Mouse (Mus musculus) heart, adult 2 months (tissue): ENCODE measurements at regions not wholly inside any gene's neighbourhood (a gene's known extent, or its start where the extent isn't known, plus 50 kb on each side); places are given as distances from the start of the nearest gene placed in this dataset.

Source experiments
- CTCF ChIP-seq: fragments of 200-600 bp; IDR thresholded peaks from 2 replicates; pipeline ENCODE4 v1.8.1; 2022; ENCODE audit warnings: antibody characterized with exemption, mild to moderate bottlenecking, moderate library complexity
- EP300 ChIP-seq: fragments of 200-500 bp; IDR thresholded peaks from 2 replicates; pipeline ENCODE4 v1.6.1; 2011; ENCODE audit warnings: low read depth, low read length, control low read depth; ENCODE audit not compliant: insufficient read depth
- POLR2A ChIP-seq: fragments of 200-500 bp; IDR thresholded peaks from 2 replicates; pipeline ENCODE4 v1.6.1; 2011; ENCODE audit warnings: mild to moderate bottlenecking, low read depth, low read length, control low read depth; ENCODE audit not compliant: insufficient read depth

- TF ChIP-seq CTCF (peak; percentile 35), POLR2A (no peak), EP300 (no peak)
Measured at GRCm38 (mm10) chr16:92988000-92988399, 162.1 kb upstream of the Runx1 start.
